Mouse (Mus musculus) urinary bladder, postnatal 4 days (tissue): ENCODE measurements around the gene Cdhr3.
"Not testable (repeated sequence)": the region's sequence is repeated elsewhere in the genome, so short reads cannot be mapped to it uniquely, and the experiment has no call there.

Experiments used
- DNase-seq, 2 experiments: peaks; one replicate each; pipeline ENCODE4 v3.0.0; 2021 to 2022; ENCODE audit warnings: low spot score in 2 of 2

Cdhr3 gene

DNA sequence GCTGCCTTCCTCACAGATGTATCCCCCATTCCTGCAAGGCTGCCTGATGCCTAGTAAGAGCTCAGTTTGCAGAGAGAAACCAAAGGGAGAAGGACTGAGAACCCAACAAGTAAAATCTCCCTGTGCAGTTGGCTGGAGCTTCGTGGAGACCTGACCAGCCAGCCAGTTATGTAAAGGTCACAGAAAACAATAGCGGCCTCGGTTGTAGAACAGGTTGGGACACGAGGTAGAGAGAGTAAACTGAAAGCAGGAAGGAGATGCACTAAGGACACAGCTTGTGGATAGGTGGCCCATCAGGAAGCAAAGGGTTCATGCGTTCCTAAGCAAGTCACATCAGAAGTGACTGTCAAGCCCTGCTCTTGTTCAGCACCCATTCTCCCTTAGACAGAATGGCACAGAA lies 86.8 kb downstream of the Cdhr3 start:
- DNase-seq = no peak

GRCm38 (mm10) chr12:33003339-33003965 lies 89.2 kb downstream of the Cdhr3 start:
- no peak for DNase-seq

GRCm38 (mm10) chr12:33000402-33000801 lies 92.3 kb downstream of the Cdhr3 start:
- no peak for DNase-seq

DNA sequence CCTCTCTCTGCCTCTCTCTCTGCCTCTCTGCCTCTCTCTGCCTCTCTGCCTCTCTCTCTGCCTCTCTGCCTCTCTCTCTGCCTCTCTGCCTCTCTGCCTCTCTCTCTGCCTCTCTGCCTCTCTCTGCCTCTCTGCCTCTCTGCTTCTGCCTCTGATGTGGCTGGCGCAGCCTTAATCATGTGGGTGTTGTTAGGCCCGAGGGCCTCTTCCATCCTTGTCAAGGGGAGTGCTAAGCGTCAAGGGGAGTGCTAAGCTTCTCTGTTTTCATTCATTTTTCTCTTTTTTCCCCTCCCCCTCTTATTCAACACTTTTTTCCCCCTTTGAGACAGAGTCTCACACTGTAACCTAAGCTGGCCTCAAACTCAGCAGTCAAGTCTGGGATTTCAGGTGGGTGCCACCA lies 92.9 kb downstream of the Cdhr3 start:
- not testable (repeated sequence) for DNase-seq

- no peak for DNase-seq
Measured at GRCm38 (mm10) chr12:32998766-32999165, 93.9 kb downstream of the Cdhr3 start.

DNA sequence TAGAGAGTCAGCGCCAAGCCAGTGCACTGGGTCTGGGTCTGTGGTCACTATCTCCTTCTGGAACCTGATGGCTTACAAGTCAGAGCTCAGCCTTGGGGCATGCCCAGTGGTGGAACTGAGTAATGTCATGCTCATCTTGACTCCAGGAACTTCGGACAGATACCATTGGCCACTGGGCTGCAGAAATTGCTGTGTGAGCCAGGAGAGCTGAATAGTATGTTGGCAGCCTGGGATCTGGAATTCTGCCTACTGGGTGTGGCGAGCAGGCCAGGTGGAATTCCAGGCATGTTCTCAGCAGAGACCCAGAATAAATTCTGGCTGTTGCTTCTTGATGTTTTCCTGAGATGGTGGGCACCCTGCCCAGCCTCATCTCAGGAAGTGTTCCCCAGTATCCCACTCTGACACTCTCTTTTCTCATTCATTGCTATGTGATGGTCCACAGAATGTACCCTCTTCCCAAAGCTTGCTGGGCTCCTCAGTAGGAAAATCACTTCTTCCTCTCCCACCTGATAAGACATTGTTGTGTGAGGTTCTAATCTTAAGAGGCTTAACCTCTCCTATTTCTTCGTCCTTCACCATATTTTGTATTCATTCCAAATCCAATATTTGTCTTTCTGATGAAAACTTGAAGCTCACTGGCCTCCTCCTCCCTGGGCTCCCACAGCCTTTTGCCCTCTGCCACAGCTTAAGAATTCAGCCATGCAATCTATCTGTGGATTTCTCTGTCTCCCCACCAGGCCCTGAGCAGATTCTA lies 97.4 kb downstream of the Cdhr3 start:
- DNase-seq = no peak

DNA sequence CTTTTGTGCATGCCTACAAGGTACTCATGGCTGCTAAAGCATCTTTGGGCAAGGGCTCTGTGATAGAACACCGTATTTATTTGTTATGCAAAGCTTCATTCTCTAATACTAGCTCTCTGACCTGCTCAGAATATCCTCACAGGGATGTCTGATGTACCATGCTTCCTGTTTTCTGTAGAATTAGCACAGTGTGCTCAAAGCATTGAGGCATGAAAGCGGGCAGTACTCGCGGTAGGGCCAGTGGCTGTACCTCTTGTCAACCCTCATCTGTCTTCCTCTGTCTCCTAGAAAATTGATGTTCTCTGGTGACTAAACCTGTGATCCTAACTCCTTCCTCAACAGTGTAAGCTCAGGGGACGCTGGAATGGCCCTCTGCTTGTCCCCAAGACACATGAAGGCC lies 98.6 kb downstream of the Cdhr3 start:
- no peak for DNase-seq

- DNase-seq = no peak
Measured at GRCm38 (mm10) chr12:32989731-32990130, 102.9 kb downstream of the Cdhr3 start.

- no peak for DNase-seq
Measured at GRCm38 (mm10) chr12:32986284-32986683, 106.4 kb downstream of the Cdhr3 start.
